Mouse (Mus musculus): Measurements from ENCODE around the gene Abca17.

DNA sequence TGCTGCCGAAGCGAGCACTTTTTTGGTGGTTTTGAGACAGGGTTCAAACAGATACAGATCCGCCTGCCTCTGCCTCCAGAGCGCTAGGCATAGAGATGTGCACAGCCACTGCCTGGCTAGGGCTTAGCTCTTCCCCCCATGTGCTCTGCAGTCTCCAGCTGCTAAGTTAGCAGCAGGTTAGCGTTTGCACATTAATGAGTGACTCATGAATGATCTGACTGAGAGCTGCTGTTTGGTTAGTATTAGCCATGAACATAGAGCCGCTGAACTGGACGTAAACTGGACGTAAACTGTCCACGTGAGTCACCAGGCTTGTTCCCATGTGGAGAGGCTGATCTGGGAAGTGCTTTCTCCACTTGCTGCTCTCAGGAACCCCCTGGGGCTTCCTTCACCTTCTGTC lies 11.7 kb upstream of the Abca17 start:
- TF ChIP-seq CTCF (IDR thresholded peaks at IDR 0.05; ENCODE audit: insufficient read depth, low read depth, low read length) (no peak), POLR2A (IDR thresholded peaks at IDR 0.05; ENCODE audit: insufficient read depth, low read depth, low read length) (no peak)
